Mouse (Mus musculus) telencephalon, adult 2 months (tissue): ENCODE results near the gene Adgrl2.

Source experiments
- DNase-seq: peaks from one replicate; pipeline ENCODE4 v3.0.0-alpha.2; 2011; ENCODE audit warnings: low read depth, low spot score

Adgrl2 gene

GRCm38 (mm10) chr3:148990531-148991003 is at the start of gene Adgrl2:
Gene Adgrl2, minus strand, starts transcription at chr3:148990555.
- DNase-seq = no peak

DNA sequence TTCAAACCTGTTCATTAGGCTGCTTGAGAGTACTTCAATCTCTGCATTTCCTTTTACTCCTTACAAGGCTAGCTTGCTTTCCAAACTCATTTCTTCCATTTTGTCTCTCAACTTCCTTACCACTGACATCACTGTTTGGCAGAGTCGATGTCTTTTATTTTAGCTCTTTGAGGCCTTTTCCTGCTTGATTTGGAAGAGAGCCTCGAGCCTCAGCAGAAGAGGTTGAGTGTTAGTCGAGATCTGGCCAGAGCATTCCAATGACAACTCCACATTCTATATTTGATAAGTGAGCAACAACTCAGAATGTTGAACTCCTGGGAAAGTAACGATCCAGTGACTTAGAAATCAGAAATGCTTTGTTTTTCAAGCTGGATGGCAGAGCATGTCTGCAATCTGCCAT is 48.4 kb upstream of the Adgrl2 start:
- DNase-seq = no peak

DNA sequence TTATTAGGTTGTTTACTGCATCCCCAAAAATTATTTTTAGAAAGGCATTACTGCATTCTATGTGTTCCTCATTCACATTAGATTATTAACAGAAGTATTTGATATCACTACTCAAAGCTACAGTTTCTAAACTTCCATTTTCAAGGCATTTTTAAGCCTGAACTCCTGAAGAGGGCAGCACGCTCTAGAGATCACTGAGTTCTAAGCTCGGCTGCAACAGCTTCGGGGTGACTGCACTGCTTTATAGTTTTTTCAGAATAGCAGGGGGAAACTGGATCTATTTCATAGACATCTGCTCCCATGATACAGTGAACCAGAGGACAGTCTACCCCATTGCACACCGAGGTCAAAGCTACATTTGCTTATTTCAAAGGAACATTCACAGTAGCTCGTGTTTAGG is 29.6 kb upstream of the Adgrl2 start:
- DNase-seq = no peak

DNA sequence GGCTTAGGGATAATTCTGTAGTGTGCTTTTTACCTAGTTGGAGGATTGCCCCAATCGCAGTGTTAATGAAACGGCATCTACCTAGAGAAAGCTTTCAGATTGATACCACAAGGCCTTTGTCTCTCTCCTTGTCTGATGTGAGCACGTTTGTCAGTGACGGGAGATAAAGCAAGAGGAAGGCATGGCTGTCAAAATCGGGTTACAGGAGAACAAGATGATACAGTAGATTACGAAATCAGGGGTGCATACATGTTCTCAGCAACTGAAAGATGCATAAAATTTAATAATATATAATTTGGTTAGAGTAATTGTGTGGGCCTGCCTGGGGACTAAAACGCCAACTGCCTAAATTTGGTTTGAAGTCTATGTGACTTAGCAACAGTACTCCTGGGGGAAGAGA is 19.0 kb upstream of the Adgrl2 start:
- DNase-seq = no peak

DNA sequence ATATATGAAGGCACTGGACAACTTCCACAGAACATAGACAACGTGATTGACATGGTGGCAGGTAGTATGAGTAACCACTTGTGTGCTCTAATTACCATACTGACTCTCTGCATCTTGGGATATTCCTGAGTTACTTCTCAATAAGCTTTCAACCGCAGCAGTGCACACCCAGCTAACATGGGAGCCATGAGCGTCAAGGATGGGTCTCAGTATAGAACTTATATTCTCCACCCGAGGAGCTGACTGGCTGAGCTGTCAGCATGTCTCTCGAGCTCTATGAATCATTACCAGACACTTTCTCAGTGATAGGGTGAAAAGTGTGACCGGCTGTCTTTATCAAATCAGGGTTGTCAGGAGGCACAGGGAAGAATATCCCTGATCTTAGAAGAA is 18.3 kb upstream of the Adgrl2 start:
- no peak for DNase-seq

- DNase-seq = no peak
Observed at GRCm38 (mm10) chr3:149007860-149008633, 17.7 kb upstream of the Adgrl2 start.

DNA sequence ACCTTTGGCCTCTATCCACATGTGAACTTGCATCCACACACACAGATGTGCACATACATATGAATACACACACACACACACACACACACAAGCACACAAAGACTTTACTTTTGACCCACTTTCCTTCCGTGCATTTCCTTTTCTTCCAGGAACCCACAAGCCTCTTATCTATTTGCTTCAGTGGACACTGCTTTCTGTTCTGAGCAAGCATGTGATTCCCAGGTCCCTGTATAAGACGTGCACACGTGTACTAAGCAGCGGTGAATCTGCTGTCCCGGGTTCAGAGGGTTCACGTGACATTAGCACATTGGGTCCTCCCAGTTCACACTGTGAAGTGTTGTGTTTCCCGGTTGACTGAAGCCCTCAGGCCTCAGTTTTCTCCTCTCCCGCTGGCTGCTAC is 11.0 kb upstream of the Adgrl2 start:
- no peak for DNase-seq

GRCm38 (mm10) chr3:148998661-148999060 is 8.3 kb upstream of the Adgrl2 start:
- DNase-seq = no peak

GRCm38 (mm10) chr3:148991056-148991455 is 701 bp upstream of the Adgrl2 start:
- no peak for DNase-seq

GRCm38 (mm10) chr3:148989818-148990530 is 381 bp downstream of the Adgrl2 start:
- DNase-seq = no peak

- DNase-seq = peak; percentile 82
Observed at GRCm38 (mm10) chr3:148988996-148989817, 1.1 kb downstream of the Adgrl2 start.

DNA sequence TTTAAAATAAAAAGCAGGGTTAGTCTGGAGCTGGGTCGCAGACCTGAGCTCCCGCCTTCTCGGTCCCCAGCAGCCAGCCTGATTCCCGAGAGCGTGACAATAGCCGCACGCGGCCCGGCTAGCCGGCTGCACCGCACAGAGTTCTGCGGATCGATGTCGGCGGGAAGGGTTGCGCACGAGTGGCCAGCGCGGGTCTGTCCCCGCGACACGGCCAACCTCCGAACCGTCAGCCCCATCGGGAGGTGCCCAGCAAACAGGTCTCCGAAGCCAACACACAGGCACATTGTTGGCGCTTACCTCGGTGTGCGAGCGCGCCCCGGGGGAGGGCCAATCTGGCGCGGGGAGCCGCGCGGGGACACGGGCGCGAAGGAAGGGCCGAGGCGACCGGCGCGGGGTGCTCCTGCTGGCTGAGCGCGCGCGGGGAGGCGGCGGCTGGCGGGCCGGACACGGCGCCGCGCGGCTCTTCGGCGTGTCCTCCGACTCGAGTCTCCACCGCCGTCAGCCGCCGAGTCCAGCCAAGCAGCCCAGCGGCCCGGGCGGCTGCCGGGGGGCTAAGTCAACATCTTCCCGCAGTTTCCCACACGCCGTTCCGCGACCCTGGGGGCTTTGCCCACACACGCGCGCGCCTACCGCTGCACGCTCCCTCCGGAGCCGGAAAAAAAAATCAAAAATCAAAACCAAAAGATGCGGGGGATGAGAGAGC is 1.9 kb downstream of the Adgrl2 start:
- no peak for DNase-seq

DNA sequence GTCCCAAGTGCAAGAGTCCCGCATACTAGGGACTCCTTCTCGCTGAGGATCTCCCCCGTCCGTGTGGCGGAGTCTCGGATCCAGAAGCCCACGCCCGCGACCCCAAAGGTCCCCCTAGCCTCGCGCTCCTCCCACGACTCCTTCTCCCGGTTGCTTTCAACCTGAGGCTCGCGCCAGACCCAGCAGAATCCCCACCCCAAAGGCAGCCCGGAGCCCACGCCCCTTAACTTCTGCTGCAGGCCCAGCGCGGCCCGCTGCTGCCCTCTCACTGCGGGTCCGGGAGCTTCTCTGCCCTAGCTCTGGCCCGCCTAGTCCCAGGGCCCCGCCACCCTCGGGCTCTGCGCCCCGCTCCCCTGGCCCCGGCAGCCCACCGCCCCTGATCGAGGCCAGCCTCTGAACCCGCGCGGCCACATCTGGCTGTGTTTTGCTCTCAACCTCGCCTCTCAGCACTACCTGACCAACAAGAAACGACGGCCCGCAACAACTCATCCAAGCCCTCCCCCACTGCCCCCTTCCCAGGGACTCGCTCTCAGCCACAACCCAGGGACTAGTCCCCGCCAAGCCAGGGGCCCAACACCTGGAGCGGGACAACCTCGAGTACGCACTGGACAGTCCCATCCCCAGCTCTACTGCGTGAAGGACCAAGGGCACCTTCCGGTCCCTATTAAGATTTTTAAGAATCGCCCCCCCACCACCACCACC is 2.6 kb downstream of the Adgrl2 start:
- no peak for DNase-seq

DNA sequence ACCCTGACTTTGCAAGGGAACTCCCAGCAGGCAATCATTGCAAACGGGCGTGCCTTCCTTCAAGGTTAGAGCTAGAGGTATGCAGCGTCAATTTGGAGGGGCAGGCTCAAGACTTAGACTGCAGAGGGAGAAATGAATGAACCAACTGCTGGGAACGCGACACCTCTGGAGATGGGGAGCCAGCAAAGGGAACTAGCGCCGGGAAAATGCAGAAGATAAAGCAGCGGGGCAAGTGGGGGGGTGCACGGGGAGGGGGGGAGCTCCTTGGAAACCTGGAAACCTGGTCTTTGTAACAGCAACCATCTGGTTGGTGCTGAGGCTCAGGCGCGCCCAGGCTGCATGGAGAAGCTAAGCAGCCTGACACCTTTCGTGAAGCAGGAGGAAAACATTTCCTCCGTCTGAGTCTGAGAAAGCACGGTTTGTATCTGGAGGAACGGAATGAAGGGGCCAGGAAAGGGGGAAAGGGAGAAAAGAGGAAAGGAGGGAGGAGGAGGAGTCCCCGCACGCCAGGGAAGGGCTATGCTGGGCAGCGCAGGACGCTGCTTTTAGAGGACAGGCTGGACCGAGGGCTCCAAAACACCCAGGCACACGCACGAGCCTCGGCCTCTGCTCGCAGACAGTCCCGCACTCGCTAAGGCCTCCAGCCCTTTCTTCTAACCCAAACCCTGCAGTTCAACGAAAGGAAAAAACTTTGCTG is 3.3 kb downstream of the Adgrl2 start:
- no peak for DNase-seq

DNA sequence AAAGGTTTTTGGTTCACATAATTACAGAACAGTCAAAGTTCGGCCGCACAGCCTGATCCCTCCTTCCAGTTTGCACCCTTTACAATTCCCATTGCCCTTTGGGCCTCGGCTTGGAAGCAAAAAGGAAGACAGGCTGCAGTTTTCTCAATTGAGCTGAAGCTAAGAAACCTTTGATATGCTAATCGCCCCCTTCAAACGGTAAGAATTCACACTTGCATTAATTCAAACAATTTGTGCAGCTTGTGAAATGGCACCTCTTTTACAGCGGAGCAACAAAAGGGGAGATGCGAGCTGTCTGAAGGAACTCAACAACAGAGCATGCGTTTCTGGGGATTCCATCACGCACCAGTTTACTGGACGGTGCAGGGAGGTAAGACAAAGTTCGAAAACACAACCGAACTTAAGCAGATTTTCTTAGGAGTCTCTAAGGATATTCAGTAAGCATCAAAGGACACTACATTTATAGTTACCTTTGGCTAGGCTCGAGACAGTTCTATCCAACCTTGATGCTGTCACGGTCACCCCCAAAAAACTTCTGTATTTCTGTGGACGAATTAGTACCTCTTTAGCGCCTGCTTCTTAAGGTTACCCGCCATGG is 4.0 kb downstream of the Adgrl2 start:
- no peak for DNase-seq

- no peak for DNase-seq
Observed at GRCm38 (mm10) chr3:148984326-148984725, 6.0 kb downstream of the Adgrl2 start.

GRCm38 (mm10) chr3:148982370-148982769 is 8.0 kb downstream of the Adgrl2 start:
- no peak for DNase-seq

DNA sequence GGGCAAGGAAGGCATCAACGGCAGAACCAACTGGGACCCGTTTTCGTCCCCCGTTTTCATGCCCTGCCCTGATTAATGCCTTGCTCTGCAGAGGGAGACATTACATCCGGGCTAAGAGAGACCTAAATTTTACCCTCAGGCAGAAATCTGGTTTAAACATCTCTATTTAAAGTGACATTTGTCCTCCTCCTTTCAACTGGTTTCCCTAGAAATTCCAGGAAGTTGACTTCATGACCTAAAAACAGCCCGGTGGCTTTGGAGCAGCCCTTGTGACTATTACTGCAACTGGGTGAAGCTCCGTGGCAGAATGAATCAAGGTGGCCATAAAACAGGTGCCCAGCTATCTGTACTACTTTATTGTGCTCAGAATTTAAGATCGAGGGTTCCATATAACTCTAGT is 8.6 kb downstream of the Adgrl2 start:
- DNase-seq = no peak

DNA sequence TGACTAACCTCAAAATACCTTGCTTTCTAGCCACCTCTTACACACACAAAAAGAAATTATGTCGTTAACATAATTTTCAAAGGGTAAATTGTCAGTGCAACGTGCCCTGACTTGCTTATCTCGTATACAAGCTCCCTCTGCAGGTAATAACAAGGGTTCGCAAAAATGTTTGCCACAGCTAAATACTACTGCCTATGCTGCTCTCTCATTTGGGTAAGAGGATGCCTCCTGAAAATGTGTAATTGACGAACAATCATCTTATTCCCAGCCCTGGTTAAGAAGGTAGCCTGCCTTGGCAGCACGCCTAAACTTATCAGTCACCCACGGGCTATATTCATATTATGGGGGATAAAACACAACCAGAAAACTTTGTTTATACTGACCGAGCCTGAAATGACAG is 11.8 kb downstream of the Adgrl2 start:
- DNase-seq = no peak

- DNase-seq = no peak
Observed at GRCm38 (mm10) chr3:148977838-148978237, 12.5 kb downstream of the Adgrl2 start.
